Mouse (Mus musculus) E14TG2a.4 (cell line): Measurements from ENCODE around the gene Podxl2.

ENCODE experiments used
- CTCF ChIP-seq: conservative IDR thresholded peaks from 2 replicates; pipeline ENCODE4 v1.5.1; 2014; ENCODE audit warnings: low read length
- NANOG ChIP-seq: IDR thresholded peaks from 2 replicates; pipeline ENCODE4 v1.6.1; 2014; ENCODE audit warnings: borderline replicate concordance, low read length, mixed read lengths

DNA sequence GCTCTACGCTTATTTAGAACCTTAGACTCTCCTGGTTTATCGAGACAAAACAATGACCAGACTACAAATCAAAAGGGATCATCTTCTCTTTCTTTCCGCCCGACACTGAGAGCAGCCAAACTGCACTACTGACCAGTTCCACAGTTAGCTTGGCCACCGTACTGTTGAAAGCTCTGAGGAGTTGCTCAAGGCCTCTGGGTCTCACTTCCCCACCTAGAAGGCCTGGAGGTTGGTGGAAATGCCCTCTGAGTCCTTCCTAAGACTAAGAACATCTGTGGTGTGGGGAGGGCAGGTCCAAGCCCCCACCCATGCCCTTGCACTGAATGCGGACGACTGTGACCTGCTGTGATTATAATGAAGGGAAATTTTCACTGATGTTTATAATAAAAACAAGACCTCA is 9.1 kb downstream of the Podxl2 start:
- TF ChIP-seq CTCF (no peak), NANOG (no peak)
